Mouse (Mus musculus): ENCODE results near the gene Erbb4. TPM values are rescaled to one million over a fixed set of nuclear protein-coding genes. Genes with fewer than 3 reads are reported as not detected.

The Erbb4 gene
- polyA plus RNA-seq (2015; fragmentation: Nextera tagmentation; extraction: Ambion mirVana): 0.02 and 0.05 TPM in 2 replicates

- H3K9ac ChIP-seq (replicated peaks; ENCODE audit: low read depth): no peak within 1 kb of the TSS
- H3K4me1 ChIP-seq (ENCODE audit: insufficient read depth, low read depth, low read length): peaks cover 9% of the 10 kb centered on the region; the same call in 1 of the 2 replicates
- H3K27me3 ChIP-seq (replicated peaks; ENCODE audit: insufficient read depth, low read length): peaks cover 23% of the 10 kb centered on the region; the same call in 1 of the 2 replicates
- ATAC-seq (peak; percentile 30), DNase-seq (ENCODE audit: low spot score) (no peak)
- TF ChIP-seq CTCF (IDR thresholded peaks at IDR 0.05): no peak
- no peaks in the 10 kb centered on the region for H3K9me3 ChIP-seq (ENCODE audit: low read length)
- H3K27ac ChIP-seq (ENCODE audit: low read length): no peak within 1 kb of the TSS
- peak within 1 kb of the TSS; percentile 100 for H3K4me2 ChIP-seq (replicated peaks; ENCODE audit: low read depth, low read length)
- no peaks in the 10 kb centered on the region for H3K36me3 ChIP-seq (ENCODE audit: insufficient read depth, low read length)
- under 1% methylated on average over 61 of the region's 63 CpGs for WGBS
- H3K4me3 ChIP-seq (ENCODE audit: low read depth, low read length): peak within 1 kb of the TSS; percentile 53
Measured at GRCm38 (mm10) chr1:69107485-69108158, at the start of gene Erbb4. Gene Erbb4, minus strand, starts transcription at chr1:69108059.

DNA sequence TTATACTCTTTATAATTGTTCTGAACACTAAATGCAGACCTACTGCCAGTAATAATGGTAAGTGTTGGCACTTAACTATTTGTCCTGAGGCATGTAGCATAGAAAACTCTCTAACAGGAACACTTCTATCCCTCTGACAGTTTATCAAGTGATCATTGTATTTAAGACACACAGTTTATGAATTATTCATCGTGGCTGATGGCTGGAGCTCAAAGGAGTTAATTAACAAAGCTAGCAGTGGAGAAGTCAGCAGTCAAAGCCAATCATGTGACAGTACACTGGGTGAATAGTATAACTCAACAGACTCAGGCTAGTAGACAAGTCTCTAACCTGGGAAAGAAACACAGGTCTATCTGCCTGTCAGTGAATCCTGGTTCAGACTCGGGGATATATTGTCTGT is 49.5 kb upstream of the Erbb4 start:
- ATAC-seq (no peak), DNase-seq (ENCODE audit: low spot score) (no peak)
- WGBS: 50% methylated on average over 2 of the region's 2 CpGs
- no peaks in the 10 kb centered on the region for H3K9me3 ChIP-seq (ENCODE audit: low read length)
- H3K4me3 ChIP-seq (ENCODE audit: low read depth, low read length): no peak overlapping the region
- no peak overlapping the region for H3K4me2 ChIP-seq (replicated peaks; ENCODE audit: low read depth, low read length)
- no peaks in the 10 kb centered on the region for H3K4me1 ChIP-seq (ENCODE audit: insufficient read depth, low read depth, low read length)
- no peak for TF ChIP-seq EP300 (IDR thresholded peaks at IDR 0.05)
- TF ChIP-seq CTCF (IDR thresholded peaks at IDR 0.05): no peak
- no peaks in the 10 kb centered on the region for H3K36me3 ChIP-seq (ENCODE audit: insufficient read depth, low read length)
- H3K9ac ChIP-seq (replicated peaks; ENCODE audit: low read depth): no peak overlapping the region
- H3K27ac ChIP-seq (ENCODE audit: low read length): no peak overlapping the region
- H3K27me3 ChIP-seq (replicated peaks; ENCODE audit: insufficient read depth, low read length): no peaks in the 10 kb centered on the region

DNA sequence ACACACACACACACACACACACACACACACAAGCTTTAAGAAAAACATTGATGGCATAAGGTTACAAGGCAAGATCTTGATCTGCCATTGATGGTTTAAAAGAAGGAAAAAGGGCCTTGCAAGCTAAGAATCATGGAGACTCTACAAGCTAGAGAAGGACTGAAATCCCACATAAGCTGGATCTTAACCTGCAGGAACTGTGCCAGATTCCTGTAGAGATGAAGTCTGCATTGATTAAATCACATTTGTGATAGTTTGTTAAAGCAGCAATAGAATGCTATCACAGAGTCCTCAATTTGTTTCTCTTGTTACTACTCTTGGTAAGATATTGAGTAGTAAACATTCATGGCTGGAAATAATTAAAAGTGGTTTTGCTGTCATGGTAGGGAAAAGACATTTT is 33.5 kb upstream of the Erbb4 start:
- no peak for DNase-seq (ENCODE audit: low spot score)
- TF ChIP-seq CTCF (IDR thresholded peaks at IDR 0.05): no peak
- no peak for TF ChIP-seq EP300 (IDR thresholded peaks at IDR 0.05)
- no peak overlapping the region for H3K4me3 ChIP-seq (ENCODE audit: low read depth, low read length)
- H3K4me1 ChIP-seq (ENCODE audit: insufficient read depth, low read depth, low read length): no peaks in the 10 kb centered on the region
- no peak overlapping the region for H3K9ac ChIP-seq (replicated peaks; ENCODE audit: low read depth)
- H3K4me2 ChIP-seq (replicated peaks; ENCODE audit: low read depth, low read length): no peak overlapping the region
- H3K27me3 ChIP-seq (replicated peaks; ENCODE audit: insufficient read depth, low read length): no peaks in the 10 kb centered on the region
- ATAC-seq: no peak
- no peaks in the 10 kb centered on the region for H3K36me3 ChIP-seq (ENCODE audit: insufficient read depth, low read length)
- no peak overlapping the region for H3K27ac ChIP-seq (ENCODE audit: low read length)
- H3K9me3 ChIP-seq (ENCODE audit: low read length): no peaks in the 10 kb centered on the region

- Histone ChIP-seq H3K4me1 (ENCODE audit: insufficient read depth, low read depth, low read length) (no peaks in the 10 kb centered on the region), H3K9me3 (ENCODE audit: low read length) (no peaks in the 10 kb centered on the region), H3K4me2 (replicated peaks; ENCODE audit: low read depth, low read length) (no peak overlapping the region), H3K27me3 (replicated peaks; ENCODE audit: insufficient read depth, low read length) (no peaks in the 10 kb centered on the region), H3K9ac (replicated peaks; ENCODE audit: low read depth) (no peak overlapping the region), H3K4me3 (ENCODE audit: low read depth, low read length) (no peak overlapping the region), H3K27ac (ENCODE audit: low read length) (no peak overlapping the region), H3K36me3 (ENCODE audit: insufficient read depth, low read length) (no peaks in the 10 kb centered on the region)
- ATAC-seq: no peak
- 40% methylated on average over 6 of the region's 6 CpGs for WGBS
- TF ChIP-seq CTCF (IDR thresholded peaks at IDR 0.05) (no peak), EP300 (IDR thresholded peaks at IDR 0.05) (no peak)
- DNase-seq (ENCODE audit: low spot score): no peak
Measured at GRCm38 (mm10) chr1:69139519-69139868, 31.6 kb upstream of the Erbb4 start.

- Histone ChIP-seq H3K4me2 (replicated peaks; ENCODE audit: low read depth, low read length) (no peak overlapping the region), H3K4me3 (ENCODE audit: low read depth, low read length) (no peak overlapping the region), H3K9ac (replicated peaks; ENCODE audit: low read depth) (no peak overlapping the region), H3K4me1 (ENCODE audit: insufficient read depth, low read depth, low read length) (no peaks in the 10 kb centered on the region), H3K36me3 (ENCODE audit: insufficient read depth, low read length) (no peaks in the 10 kb centered on the region), H3K27ac (ENCODE audit: low read length) (no peak overlapping the region), H3K27me3 (replicated peaks; ENCODE audit: insufficient read depth, low read length) (no peaks in the 10 kb centered on the region), H3K9me3 (ENCODE audit: low read length) (no peaks in the 10 kb centered on the region)
- peak; percentile 88 for DNase-seq (ENCODE audit: low spot score)
- ATAC-seq: no peak
- 36% methylated on average over 4 of the region's 4 CpGs for WGBS
- TF ChIP-seq EP300 (IDR thresholded peaks at IDR 0.05) (no peak), CTCF (IDR thresholded peaks at IDR 0.05) (peak; percentile 79)
Measured at GRCm38 (mm10) chr1:69138856-69139518, 31.1 kb upstream of the Erbb4 start.

DNA sequence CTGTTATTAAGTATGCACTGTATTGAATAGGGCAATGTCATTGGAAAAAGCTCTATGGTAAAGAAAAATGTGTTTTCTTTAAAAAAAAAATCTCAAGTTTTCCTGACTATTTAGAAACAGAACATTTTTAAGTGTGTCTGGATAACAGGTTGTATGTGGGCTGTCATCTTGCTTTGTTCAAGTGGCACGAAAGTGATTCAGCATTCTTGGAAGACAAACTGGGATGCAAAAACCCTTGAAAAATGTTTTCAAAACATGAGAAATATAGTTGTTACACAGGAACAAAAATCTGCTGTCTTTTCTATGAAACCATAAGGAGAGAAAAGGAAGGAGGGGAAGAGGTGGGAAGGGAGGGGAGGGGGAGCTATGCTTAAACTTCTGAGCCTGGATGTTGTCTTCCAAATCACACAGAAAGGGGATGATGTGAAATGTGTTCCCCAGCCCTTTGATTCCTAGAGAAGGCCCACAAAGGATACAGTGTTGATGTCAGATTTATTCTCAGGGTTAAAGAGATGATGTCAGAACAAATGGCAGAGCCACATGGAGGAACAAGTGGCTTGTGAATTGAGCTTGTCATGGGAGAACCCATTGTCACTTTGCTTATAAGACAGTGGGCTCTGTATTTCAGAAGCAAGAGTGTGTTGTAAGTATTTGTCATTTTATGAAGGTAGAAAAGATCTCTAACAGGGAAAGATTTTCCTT is 16.4 kb upstream of the Erbb4 start:
- Histone ChIP-seq H3K9me3 (ENCODE audit: low read length) (no peaks in the 10 kb centered on the region), H3K4me3 (ENCODE audit: low read depth, low read length) (no peak overlapping the region), H3K27me3 (replicated peaks; ENCODE audit: insufficient read depth, low read length) (no peaks in the 10 kb centered on the region), H3K36me3 (ENCODE audit: insufficient read depth, low read length) (no peaks in the 10 kb centered on the region), H3K9ac (replicated peaks; ENCODE audit: low read depth) (no peak overlapping the region), H3K4me2 (replicated peaks; ENCODE audit: low read depth, low read length) (no peak overlapping the region), H3K27ac (ENCODE audit: low read length) (no peak overlapping the region), H3K4me1 (ENCODE audit: insufficient read depth, low read depth, low read length) (no peaks in the 10 kb centered on the region)
- WGBS: 89% methylated on average over 1 of the region's 1 CpGs
- no peak for DNase-seq (ENCODE audit: low spot score)
- ATAC-seq: no peak
- TF ChIP-seq EP300 (IDR thresholded peaks at IDR 0.05) (no peak), CTCF (IDR thresholded peaks at IDR 0.05) (no peak)

Data from lung, postnatal 0 days (tissue).